Mouse (Mus musculus) frontal cortex, postnatal 14 days (tissue): Measurements from ENCODE around the gene Ikzf4.

Source experiments
- DNase-seq, 2 experiments: peaks; one replicate each; pipeline ENCODE4 v3.0.0; 2022; ENCODE audit warnings: low spot score in 2 of 2

Gene Ikzf4

DNA sequence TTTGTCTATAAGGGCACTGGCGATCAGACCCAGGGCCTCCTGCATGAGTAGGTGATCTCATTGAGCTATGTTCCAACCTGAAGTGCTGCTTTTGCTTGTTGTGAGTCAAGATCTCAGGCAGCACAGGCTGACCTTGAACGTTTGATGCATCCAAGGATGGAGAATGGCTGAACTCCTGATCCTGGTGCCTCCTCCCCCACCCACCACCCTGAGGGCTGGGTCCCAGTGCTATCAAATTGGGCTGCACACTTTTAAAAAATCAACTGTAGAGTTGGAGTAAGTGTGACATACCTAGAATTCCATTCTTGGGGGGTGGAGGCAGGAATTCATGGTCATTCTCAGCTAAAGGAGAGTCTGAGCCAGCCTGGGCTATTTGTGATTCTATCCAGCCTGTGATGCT is 39.3 kb downstream of the Ikzf4 start:
- no peak for DNase-seq

DNA sequence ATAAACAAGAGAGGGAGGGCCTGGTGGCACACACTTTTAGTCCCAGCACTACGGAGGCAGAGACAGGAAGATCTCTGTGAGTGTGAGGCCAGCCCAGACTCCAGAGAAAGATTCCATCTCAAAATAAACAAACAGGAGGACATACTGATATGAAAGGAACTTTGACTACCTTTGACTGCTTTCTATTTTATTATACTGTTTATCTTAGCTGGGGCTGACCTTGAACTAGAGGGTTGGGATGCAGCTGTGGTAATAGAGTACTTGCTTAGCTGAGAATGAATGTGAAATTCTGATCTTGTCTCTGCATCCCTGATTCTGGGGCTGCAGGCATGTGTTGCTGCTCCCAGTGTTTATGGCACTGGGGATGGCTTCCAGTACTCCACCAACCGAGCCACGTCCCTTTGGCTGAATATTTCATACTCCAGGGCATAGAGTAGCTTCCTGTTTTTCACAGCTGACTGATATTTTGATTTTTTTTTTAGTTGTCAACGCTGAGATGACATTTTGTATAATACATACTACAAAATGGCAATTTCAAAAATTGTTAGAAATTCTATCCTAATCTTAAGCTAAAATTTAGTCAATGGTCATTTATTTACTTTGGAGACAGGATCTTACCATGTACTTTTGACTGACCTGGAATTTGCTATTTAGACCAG is 43.2 kb downstream of the Ikzf4 start:
- no peak for DNase-seq

DNA sequence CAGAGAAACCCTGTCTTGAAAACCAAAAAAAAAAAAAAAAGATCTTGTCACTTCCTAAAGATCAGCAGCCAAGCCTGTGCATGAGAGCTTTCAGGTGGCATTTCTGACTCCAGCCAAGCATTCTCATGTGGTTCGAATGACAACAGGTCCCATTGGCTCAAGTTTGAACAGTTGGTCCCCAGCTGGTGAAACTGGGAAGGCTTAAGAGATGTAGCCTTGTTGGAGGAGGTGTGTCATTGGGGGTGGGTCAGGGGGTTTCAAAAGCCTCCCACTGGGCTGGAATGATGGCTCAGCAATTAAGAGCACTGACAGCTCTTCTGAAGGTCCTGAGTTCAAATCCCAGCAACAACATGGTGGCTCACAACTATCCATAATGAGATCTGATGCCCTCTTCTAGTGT is 44.3 kb downstream of the Ikzf4 start:
- no peak for DNase-seq

DNA sequence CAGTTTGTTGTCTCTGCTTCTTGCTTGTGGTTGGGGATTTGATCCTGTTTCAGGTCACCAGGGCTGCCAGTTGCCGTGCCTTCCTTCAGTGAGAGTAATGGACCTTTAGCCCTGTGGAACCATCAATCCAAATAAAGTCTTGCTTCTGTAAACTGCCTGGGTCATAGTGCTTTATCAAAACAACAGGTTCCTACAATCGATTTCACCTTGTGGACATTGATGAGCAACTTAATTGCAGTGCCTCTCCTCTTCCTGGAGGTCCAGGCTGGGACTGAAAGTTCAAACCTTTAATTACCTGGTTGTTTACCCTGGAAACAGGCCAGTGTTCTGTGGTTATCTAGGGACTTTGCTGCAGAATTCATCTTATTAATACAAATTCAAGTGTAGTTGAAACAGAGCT is 47.3 kb downstream of the Ikzf4 start:
- no peak for DNase-seq

DNA sequence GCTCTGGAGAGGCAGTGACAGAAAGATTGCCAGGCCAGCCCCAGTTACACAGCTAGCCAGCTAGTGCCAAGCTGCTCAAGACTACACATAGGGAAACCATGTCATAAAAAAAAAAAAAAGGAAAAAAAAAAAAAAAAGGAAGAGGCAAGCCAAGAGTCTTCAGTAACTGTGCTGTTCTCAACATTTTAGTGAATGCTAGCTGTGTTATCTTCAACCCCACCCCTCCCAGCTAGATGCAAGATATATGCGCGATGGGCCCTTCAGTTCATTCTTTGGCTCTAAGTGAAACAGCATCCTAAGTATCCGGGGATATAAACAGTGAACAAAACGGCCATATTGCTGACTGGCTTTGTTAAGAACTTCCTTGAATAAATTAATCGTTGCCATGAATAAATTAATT is 53.0 kb downstream of the Ikzf4 start:
- DNase-seq: no peak

DNA sequence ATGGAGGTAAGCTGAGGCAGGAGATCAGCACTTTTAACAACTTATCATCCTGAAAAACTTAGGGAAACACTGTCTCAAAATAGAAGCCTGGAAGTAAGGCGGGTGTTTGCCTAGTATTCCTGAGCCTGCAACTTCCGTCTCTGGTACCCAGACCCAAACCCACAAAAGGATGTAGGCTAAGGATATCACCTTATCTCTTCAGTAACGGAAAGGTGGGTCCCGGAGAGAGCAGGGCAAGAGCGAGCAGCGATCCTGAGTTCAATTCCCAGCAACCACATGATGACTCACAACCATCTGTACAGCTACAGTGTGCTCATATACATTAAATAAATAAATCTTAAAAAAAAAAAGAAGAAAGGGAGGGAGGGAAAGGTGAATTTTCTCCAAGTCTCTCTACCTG is 54.4 kb downstream of the Ikzf4 start:
- no peak for DNase-seq

DNA sequence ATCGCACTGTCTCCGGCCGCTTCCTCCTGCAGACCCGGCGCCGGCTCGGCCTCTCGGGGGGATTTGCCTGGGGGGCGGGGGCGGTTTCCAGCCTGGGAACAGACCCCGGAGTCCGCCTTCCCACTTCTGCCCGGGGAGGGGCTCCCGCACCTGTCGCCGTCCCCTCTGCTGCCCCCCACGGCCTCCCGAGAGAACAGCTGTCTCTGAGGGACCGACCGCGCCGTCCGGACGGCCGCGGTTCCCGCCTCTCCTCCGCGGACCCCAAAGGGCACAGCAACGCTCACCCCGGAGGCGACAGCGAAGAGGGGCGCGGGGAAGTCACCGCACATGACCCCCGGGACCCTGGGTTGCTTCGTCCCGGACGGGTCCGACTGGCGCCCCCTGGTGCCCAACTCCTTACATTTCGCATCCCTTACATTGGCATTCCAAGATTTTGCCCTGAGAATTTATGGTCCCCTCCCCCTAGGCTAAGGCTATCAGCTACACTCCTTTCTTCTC is 55.5 kb downstream of the Ikzf4 start:
- DNase-seq: peak in 1 of 2 experiments; percentile 35

DNA sequence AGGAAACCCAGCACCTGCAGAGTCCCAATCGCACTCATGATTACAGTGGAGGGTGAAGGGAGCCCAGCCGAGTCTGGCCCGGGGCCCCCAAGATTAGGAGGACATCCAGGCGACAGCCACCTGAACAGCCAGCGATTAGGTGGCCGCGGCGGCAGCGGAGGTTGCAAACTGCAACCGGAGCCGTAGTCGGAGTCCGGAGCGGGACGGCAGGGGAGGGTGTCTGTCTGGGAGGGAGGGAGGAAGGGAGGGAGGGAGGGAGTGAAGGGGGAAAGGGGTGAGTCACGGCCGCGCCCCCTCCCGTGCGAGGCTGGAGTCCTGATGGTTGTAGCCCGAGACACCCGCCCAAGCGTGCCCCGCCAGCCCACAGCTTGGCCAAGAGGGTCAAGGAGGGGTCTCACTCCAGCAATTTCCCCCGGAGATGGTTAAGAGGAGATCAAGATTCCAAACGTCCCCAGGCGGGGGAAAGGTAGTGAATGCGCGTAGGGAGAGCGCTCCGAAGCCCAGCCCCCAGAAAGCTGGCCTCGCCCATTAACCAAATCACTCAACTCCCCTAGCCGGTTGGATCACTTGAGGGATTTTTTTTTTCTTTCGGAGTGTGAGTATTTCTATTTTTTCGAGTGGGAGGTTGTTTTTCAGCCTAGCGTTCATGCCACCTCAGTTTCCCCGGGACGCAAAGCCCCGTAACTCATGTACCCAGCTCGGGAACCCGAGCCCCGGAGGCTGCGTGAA is 56.2 kb downstream of the Ikzf4 start, which contains the start of gene Erbb3:
TSS of gene Erbb3 (minus strand) at position 189 of the 729 bp plus-strand sequence.
- no peak for DNase-seq

DNA sequence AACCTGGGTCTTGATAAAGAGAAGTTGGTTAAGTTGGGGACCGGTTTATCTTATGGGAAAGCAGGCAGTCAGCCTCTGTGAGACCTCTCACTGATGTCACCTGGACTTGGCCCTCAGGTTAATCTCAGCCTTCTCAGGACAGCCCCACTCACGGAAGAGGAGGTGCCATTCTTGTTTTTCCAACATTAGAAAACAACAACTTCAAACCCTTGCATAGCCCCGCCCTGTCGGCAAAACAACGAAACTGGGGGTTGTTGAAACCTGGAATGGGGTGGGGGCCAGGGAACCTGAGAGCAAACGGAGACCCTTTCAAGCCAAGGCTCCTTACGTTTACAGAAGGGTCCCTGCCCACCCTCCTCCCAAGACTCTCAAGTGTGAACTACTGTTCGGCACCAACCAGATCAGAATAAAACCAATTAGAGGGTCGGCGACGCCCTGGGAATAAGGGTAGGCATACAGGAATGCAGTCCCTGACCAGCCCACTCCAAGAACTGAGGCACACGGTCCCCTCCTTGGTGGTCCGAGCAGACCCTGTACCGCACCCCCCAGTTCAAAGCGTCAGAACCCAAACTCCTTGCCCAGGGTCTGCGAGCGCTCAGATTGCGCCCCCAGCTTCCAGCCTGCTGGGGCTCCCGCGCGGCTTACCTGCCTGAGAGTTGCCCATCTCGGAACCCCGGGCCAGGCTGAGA is 56.9 kb downstream of the Ikzf4 start:
- DNase-seq: no peak

DNA sequence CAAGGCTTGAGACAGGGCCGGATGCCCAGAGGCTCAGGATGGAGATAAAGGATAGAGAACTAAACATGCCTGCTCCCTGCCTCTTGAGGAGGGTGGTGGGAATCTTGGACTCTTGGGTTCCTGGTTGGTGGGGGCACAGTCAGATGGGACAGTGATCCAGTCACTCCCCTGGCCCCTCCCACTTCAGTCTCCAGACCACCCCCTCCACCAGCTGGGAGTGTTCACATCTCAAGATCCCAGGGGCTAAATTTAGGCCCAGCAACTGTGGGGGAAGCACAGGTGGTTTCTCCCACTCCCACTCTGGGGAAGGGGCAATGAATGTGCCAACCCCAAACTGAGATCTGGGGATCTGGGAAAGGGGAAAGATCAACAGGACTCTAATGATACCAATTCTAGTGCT is 57.7 kb downstream of the Ikzf4 start:
- DNase-seq: no peak

DNA sequence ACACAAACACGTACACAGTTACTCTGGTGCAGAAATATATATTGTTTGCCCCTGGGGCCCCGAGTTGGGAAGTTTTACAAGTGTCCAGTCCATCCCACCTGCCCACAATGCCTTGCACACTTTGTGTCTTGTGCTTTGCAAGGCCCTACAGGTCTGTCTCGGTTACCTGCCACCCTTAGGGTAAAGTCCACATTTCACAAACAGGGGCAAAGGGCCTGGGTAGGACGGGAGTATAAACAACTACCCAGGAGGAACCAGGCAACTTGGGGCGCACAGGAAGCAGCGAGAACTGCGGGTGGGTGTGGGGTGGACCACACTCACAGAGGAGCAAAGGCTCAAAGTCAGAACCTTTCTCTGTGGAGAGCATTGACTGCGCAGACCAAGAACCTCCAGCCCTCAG is 58.1 kb downstream of the Ikzf4 start:
- no peak for DNase-seq

DNA sequence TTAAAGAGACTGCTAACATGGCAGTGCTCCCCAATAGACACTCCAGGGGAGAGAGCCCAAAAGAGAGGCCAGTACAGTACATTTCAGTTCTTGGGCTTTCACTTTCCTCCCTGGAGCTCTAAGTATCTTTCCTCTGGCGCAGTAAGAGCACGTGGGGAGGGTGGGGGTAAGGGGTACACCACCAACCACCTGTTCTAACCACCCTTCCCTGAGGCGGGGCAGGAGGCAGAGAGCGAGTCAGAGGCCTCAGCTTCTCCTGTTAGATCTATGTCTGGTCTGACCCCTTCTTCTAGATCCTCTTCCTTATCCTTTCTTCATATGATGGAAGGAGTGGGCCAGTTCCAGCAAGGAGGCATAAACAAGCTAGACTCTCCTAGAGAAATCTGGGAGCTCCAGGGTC is 58.7 kb downstream of the Ikzf4 start:
- no peak for DNase-seq

DNA sequence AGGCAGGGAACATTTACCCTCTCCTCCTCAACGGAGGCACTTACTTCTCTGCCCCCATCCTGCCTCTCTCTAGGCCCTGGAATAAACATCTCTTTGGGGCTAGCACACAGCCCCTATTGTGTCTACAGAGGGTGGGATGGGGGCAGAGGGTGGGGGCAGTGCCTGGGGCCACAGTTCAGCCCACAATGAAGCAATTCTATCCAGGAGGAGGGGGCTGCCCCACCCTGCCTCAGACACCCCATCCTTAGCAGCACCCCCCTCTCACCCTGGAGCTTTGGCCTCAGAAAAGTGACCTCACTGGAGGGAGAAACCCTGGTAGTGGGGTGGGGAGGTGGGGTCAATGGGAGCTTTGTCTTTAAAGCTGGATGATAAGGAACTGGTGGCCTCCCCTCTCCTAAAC is 59.2 kb downstream of the Ikzf4 start:
- no peak for DNase-seq

DNA sequence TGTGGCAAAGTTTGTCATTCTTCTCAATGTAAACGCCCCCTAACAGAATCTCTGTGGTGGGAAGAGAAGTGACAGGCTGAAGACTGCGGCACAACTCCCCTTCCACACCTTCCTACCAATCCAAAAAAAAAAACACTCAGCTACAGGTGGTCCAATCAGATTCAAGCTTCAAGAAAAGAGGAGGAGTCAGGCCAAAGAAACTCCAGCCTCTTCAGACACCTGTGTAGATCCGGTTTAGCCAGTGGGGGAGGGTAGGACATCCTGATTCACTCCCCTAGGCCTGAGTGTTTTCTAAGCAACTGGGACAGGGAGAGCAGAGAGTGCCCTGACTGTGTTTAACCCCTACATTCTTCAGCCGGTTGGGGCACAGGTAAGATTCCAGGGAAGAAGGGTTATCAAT is 61.4 kb downstream of the Ikzf4 start:
- DNase-seq: no peak

DNA sequence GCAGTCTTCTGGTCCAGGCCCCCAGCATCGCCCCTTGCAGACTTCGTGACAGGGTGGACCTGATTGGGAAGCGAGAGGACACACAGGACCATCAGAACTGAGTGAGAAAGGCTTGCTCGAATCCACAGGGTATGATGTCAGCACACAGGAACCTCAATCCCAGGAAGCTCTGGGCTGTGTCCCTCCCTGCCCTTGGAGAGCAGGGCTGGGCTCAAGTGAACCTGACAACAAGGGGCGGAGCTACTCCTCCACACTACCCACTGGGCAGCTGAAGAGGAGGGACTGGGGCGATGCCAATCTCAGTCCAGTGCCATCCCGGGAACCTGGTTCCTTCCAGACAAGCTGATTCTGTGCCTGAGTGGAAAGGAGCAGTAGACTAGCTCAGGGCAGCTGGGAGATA is 62.1 kb downstream of the Ikzf4 start:
- no peak for DNase-seq
